Mouse (Mus musculus) hindlimb bud, embryonic 11.5 days (tissue): ENCODE measurements at regions not wholly inside any gene's neighbourhood (a gene's known extent, or its start where the extent isn't known, plus 50 kb on each side); places are given as distances from the start of the nearest gene placed in this dataset.

Experiments
- DNase-seq: peaks from one replicate; pipeline ENCODE4 v3.0.0-alpha.2; 2012; ENCODE audit warnings: low read depth, low spot score; ENCODE audit errors: extremely low spot score

- peak; percentile 2 for DNase-seq
These were observed 1084.2 kb upstream of the Luzp2 start for GRCm38 (mm10) chr7:53750985-53751605.
